Mouse (Mus musculus) stomach, postnatal 0 days (tissue): ENCODE results near the gene Ankrd33b.

Source experiments
- CTCF ChIP-seq: IDR thresholded peaks from 2 replicates; pipeline ENCODE4 v1.5.1; 2016; ENCODE audit warnings: antibody characterized with exemption, low read depth, mild to moderate bottlenecking, moderate library complexity
- EP300 ChIP-seq: optimal IDR thresholded peaks from 2 replicates; pipeline ENCODE3; 2016; ENCODE audit warnings: antibody characterized with exemption

- TF ChIP-seq CTCF (no peak), EP300 (no peak)
Observed at GRCm38 (mm10) chr15:31338656-31339291, 28.8 kb downstream of the Ankrd33b start.
